Mouse (Mus musculus) T-helper 17 cell (primary cell): ENCODE results near the gene Zfp948.
"Not testable (repeated sequence)": the region's sequence is repeated elsewhere in the genome, so short reads cannot be mapped to it uniquely, and the experiment has no call there.

Source experiments
- in situ Hi-C, 2 experiments: fragments of 300-600 bp; cut with MboI, MseI; formaldehyde crosslinking; loops; 1 replicate in 1 of 2; 2 replicates in 1 of 2; pipeline ENCODE4 v1.15.1; 2025; ENCODE audit warnings: high pct_unique_total_duplicates in 2 of 2

Zfp948 gene

GRCm38 (mm10) chr17:21617352-21617751, 50.5 kb downstream of the Zfp948 start:
- in situ Hi-C loops = no loop called here

GRCm38 (mm10) chr17:21623647-21624046, 56.8 kb downstream of the Zfp948 start:
- in situ Hi-C loops = no loop called here

- in situ Hi-C loops = not testable (repeated sequence)
Measured at GRCm38 (mm10) chr17:21635758-21636157, 69.0 kb downstream of the Zfp948 start.
